Mouse (Mus musculus) cerebellum, postnatal 14 days (tissue): ENCODE measurements at regions not wholly inside any gene's neighbourhood (a gene's known extent, or its start where the extent isn't known, plus 50 kb on each side); places are given as distances from the start of the nearest gene placed in this dataset.

Experiments
- DNase-seq, 2 experiments: peaks; one replicate each; pipeline ENCODE4 v3.0.0; 2021; ENCODE audit warnings: mixed read lengths in 2 of 2

GRCm38 (mm10) chrX:61119499-61119898 lies 65.9 kb downstream of the Cdr1 start:
- DNase-seq, result peak in 1 of 2 experiments; percentile 9

GRCm38 (mm10) chrX:61117368-61117767 lies 68.0 kb downstream of the Cdr1 start:
- peak; percentile 11 to 19 for DNase-seq

- peak; percentile 59 to 68 for DNase-seq
Observed at GRCm38 (mm10) chrX:61116010-61116447, 69.3 kb downstream of the Cdr1 start.
